Mouse (Mus musculus) myocyte (in vitro differentiated cells): ENCODE measurements around the gene Them5.

ENCODE experiments used
- CEBPB ChIP-seq: IDR thresholded peaks from 2 replicates; pipeline ENCODE4 v1.6.1; 2011; ENCODE audit warnings: mild to moderate bottlenecking, moderate library complexity; ENCODE audit not compliant: poor library complexity, insufficient read depth, severe bottlenecking
- E2F4 ChIP-seq: IDR thresholded peaks from one replicate; pipeline ENCODE4 v1.6.1; 2011; ENCODE audit warnings: mild to moderate bottlenecking, control low read depth, moderate library complexity; ENCODE audit not compliant: insufficient read depth
- MAX ChIP-seq: IDR thresholded peaks from one replicate; pipeline ENCODE4 v1.6.1; 2011; ENCODE audit warnings: low read depth, mild to moderate bottlenecking, control low read depth
- MYOD1 ChIP-seq, 3 experiments: IDR thresholded peaks; one replicate each; pipeline ENCODE4 v1.6.1; 2011; ENCODE audit warnings: control low read depth in 2 of 3, low read depth in 2 of 3, mild to moderate bottlenecking in 2 of 3, moderate library complexity in 1 of 3; ENCODE audit not compliant: insufficient read length in 2 of 3, control insufficient read depth in 1 of 3
- POLR2A ChIP-seq: IDR thresholded peaks from one replicate; pipeline ENCODE4 v1.6.1; 2011; ENCODE audit warnings: low read depth, mild to moderate bottlenecking, control low read depth, moderate library complexity; ENCODE audit not compliant: insufficient read length
- POLR2AphosphoS2 ChIP-seq: IDR thresholded peaks from one replicate; pipeline ENCODE4 v1.6.1; 2011; ENCODE audit warnings: low read depth, control low read depth; ENCODE audit not compliant: insufficient read length
- SRF ChIP-seq: IDR thresholded peaks from one replicate; pipeline ENCODE4 v1.6.1; 2011; ENCODE audit warnings: low read depth; ENCODE audit not compliant: control insufficient read depth, insufficient read length
- TCF12 ChIP-seq: IDR thresholded peaks from one replicate; pipeline ENCODE4 v1.6.1; 2011; ENCODE audit warnings: mild to moderate bottlenecking, control low read depth; ENCODE audit not compliant: poor library complexity, insufficient read depth, severe bottlenecking
- USF1 ChIP-seq: IDR thresholded peaks from one replicate; pipeline ENCODE4 v1.6.1; 2011; ENCODE audit warnings: low read depth, mild to moderate bottlenecking, control low read depth, moderate library complexity

- TF ChIP-seq TCF12 (no peak), POLR2AphosphoS2 (no peak), USF1 (no peak), MAX (no peak), POLR2A (no peak), MYOD1 (IDR thresholded peaks at IDR 0.05; ENCODE audit: control insufficient read depth in 1 of 3, insufficient read length in 2 of 3, low read depth in 2 of 3) (peak in 2 of 3 experiments; percentile 39 to 72), E2F4 (no peak), CEBPB (no peak), SRF (no peak)
These were observed 27.8 kb downstream of the Them5 start for GRCm38 (mm10) chr3:94369709-94370108.
